Mouse (Mus musculus) spleen, adult 2 months (tissue): ENCODE results near the gene Fam168b. TPM values are rescaled to one million over a fixed set of nuclear protein-coding genes. Genes with fewer than 3 reads are reported as not detected.

Experiments
- DNase-seq, 2 experiments: peaks; one replicate each; pipeline versions ENCODE4 v3.0.0 to v3.0.0-alpha.2; 2012 to 2021; ENCODE audit warnings: low spot score in 2 of 2, low read depth in 1 of 2
- H3K27ac ChIP-seq: fragments of 200-500 bp; 2 replicates; pipeline ENCODE4 v1.5.1; 2012; ENCODE audit warnings: low read length, inconsistent platforms; ENCODE audit not compliant: insufficient read depth
- H3K27me3 ChIP-seq: fragments of 200-500 bp; 2 replicates; pipeline ENCODE4 v1.6.1; 2012; ENCODE audit warnings: mild to moderate bottlenecking, moderate library complexity, low read length, inconsistent platforms; ENCODE audit not compliant: control insufficient read depth, insufficient read depth
- H3K36me3 ChIP-seq: fragments of 200-500 bp; 2 replicates; pipeline ENCODE4 v1.6.1; 2012; ENCODE audit warnings: mild to moderate bottlenecking, low read length, inconsistent platforms; ENCODE audit not compliant: control insufficient read depth, insufficient read depth
- H3K4me1 ChIP-seq: fragments of 200-500 bp; 2 replicates; pipeline ENCODE4 v1.6.1; 2011; ENCODE audit warnings: inconsistent platforms; ENCODE audit not compliant: control insufficient read depth, insufficient read depth, insufficient read length
- H3K4me3 ChIP-seq: fragments of 200-500 bp; 2 replicates; pipeline ENCODE4 v1.5.1; 2011; ENCODE audit warnings: mild to moderate bottlenecking, inconsistent platforms; ENCODE audit not compliant: insufficient read depth, insufficient read length; ENCODE audit errors: extremely low read depth
- CTCF ChIP-seq: fragments of 200-500 bp; IDR thresholded peaks from 2 replicates; pipeline ENCODE4 v1.5.1; 2011; ENCODE audit warnings: mild to moderate bottlenecking, inconsistent platforms; ENCODE audit not compliant: insufficient read depth, insufficient read length, insufficient replicate concordance; ENCODE audit errors: extremely low read depth
- POLR2A ChIP-seq: fragments of 200-500 bp; IDR thresholded peaks from 2 replicates; pipeline ENCODE4 v1.6.1; 2011; ENCODE audit warnings: low read depth, low read length, inconsistent platforms
- WGBS: fragments of 180-500 bp; shearing (Covaris S2); methylation state at CpG from one replicate; pipeline ENCODE4 v1.1.7; 2018; 5-methylcytosine and 5-hydroxymethylcytosine counted together
- polyA plus RNA-seq: library from polyadenylated mRNA; depleted of rRNA; stranded (reverse); fragments of >200 nt; gene quantifications from 2 replicates; pipeline ENCODE4 v1.2.3, GENCODE M21; 2012

Fam168b gene
- polyA plus RNA-seq, 1 experiment = 351 TPM

DNA sequence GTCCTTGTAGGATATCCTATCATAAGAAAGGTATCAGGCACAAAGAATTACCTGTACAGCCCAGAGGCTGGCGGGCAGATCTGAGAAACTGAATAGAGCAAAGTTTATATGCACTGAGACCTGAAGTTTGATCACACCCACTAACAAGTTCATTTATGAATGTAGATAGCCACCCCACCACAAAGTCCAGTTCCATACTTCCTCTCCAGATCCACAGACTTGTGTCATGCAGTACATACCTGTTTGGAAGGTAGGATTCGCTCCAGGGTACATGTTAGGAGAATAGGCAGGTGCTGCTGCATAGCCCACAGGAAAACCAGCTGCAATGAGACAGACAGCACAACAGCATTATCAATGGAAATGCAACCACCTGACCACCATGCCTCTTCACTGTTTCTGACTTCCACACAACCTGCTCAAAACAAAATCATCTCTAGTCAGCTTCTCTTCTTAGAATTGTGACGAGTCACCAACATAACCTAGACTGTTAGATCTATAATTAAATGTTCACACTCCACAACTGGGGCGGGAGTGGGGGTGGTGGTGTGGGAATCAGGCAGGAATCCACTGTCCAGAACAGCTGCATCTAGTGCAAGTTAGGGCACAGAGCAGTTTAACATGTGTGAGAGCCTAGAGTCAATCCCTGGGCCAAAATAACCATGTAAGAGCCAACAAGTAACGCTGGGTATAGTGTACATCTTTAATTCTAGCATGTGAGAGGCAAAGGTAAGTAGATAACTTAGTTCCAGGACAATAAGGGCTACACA is 14.2 kb downstream of the Fam168b start:
- DNase-seq = no peak
- Histone ChIP-seq H3K36me3 (peaks cover 16% of the 10 kb centered on the region), H3K4me1 (peaks cover 14% of the 10 kb centered on the region; the same call in 1 of the 2 replicates), H3K4me3 (no peak overlapping the region), H3K27ac (no peak overlapping the region), H3K27me3 (no peaks in the 10 kb centered on the region)
- TF ChIP-seq POLR2A = no peak
- no peak for TF ChIP-seq CTCF
- 89% methylated on average over 5 of the region's 5 CpGs for WGBS

GRCm38 (mm10) chr1:34827900-34828299 is 15.0 kb downstream of the Fam168b start:
- Histone ChIP-seq H3K4me3 (no peak overlapping the region), H3K36me3 (peaks cover 16% of the 10 kb centered on the region), H3K27ac (peak overlapping the region; percentile 14; the same call in 1 of the 2 replicates), H3K27me3 (no peaks in the 10 kb centered on the region), H3K4me1 (peaks cover 14% of the 10 kb centered on the region; the same call in 1 of the 2 replicates)
- DNase-seq = no peak
- no peak for TF ChIP-seq CTCF
- no peak for TF ChIP-seq POLR2A
- 54% methylated on average over 7 of the region's 7 CpGs for WGBS

GRCm38 (mm10) chr1:34825909-34826308 is 17.0 kb downstream of the Fam168b start:
- Histone ChIP-seq H3K4me3 (no peak overlapping the region), H3K27ac (no peak overlapping the region), H3K27me3 (no peaks in the 10 kb centered on the region), H3K4me1 (peaks cover 4% of the 10 kb centered on the region; the same call in 1 of the 2 replicates), H3K36me3 (peaks cover 19% of the 10 kb centered on the region)
- no peak for TF ChIP-seq CTCF
- no peak for TF ChIP-seq POLR2A
- 69% methylated on average over 9 of the region's 9 CpGs for WGBS
- no peak for DNase-seq

- WGBS = 92% methylated on average over 8 of the region's 8 CpGs
- Histone ChIP-seq H3K4me1 (peaks cover 4% of the 10 kb centered on the region; the same call in 1 of the 2 replicates), H3K4me3 (no peak overlapping the region), H3K36me3 (peaks cover 24% of the 10 kb centered on the region), H3K27me3 (no peaks in the 10 kb centered on the region), H3K27ac (no peak overlapping the region)
- TF ChIP-seq CTCF (no peak), POLR2A (no peak)
- no peak for DNase-seq
Observed at GRCm38 (mm10) chr1:34824208-34824607, 18.7 kb downstream of the Fam168b start.

DNA sequence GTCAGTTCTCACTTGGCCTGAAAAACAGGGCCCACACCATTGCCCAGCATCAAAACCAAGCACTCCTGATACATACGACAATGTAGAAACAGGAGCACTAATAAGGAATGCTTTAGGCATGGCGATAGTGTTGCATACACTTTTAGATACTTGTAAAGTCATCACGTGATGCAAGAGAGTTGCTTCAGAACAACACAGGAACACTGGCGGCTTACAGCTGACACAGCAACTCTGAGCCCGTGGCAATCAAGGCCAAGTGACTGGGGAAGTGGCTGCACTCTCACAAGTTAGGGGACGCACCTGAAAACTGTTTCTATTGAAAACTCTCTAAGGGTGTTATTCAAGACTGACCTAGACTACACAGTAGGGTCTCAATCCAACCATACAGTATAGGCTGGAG is 19.5 kb downstream of the Fam168b start:
- Histone ChIP-seq H3K36me3 (peaks cover 20% of the 10 kb centered on the region), H3K4me3 (no peak overlapping the region), H3K27me3 (no peaks in the 10 kb centered on the region), H3K27ac (no peak overlapping the region), H3K4me1 (peaks cover under 1% of the 10 kb centered on the region; the same call in 1 of the 2 replicates)
- 81% methylated on average over 6 of the region's 6 CpGs for WGBS
- no peak for DNase-seq
- TF ChIP-seq CTCF (no peak), POLR2A (no peak)

- TF ChIP-seq POLR2A (no peak), CTCF (no peak)
- H3K4me1 ChIP-seq = no peaks in the 10 kb centered on the region
Observed at GRCm38 (mm10) chr1:34822746-34823145, 20.1 kb downstream of the Fam168b start.

GRCm38 (mm10) chr1:34822003-34822402 is 20.9 kb downstream of the Fam168b start:
- H3K4me3 ChIP-seq = no peak overlapping the region
- TF ChIP-seq POLR2A (no peak), CTCF (no peak)
- peaks cover 28% of the 10 kb centered on the region for H3K36me3 ChIP-seq
- DNase-seq = no peak
- no peaks in the 10 kb centered on the region for H3K27me3 ChIP-seq
- WGBS = 96% methylated on average over 7 of the region's 7 CpGs
- H3K4me1 ChIP-seq = no peaks in the 10 kb centered on the region
- no peak overlapping the region for H3K27ac ChIP-seq

More at GRCm38 (mm10) chr1:34822746-34823145, 20.1 kb downstream of the Fam168b start:
- Histone ChIP-seq H3K27me3 (no peaks in the 10 kb centered on the region), H3K36me3 (peaks cover 22% of the 10 kb centered on the region), H3K27ac (no peak overlapping the region), H3K4me3 (no peak overlapping the region)
- no peak for DNase-seq
- 91% methylated on average over 7 of the region's 7 CpGs for WGBS
